Mouse (Mus musculus): ENCODE results near the gene 9130019O22Rik. TPM values are rescaled to one million over a fixed set of nuclear protein-coding genes. Genes with fewer than 3 reads are reported as not detected.
"Not testable (repeated sequence)": the region's sequence is repeated elsewhere in the genome, so short reads cannot be mapped to it uniquely, and the experiment has no call there.

9130019O22Rik gene
- polyA plus RNA-seq, 1 experiment from 2014 or later = 4.9 TPM

GRCm38 (mm10) chr7:127357871-127358270 lies 29.1 kb downstream of the 9130019O22Rik start:
- in situ Hi-C loops (cut with MboI; ENCODE audit: low pct_unique_long_range_greater_than_20kb) = no loop called here
- DNase-seq (ENCODE audit: low read depth, low spot score) (no peak), ATAC-seq (no peak)
- POLR2A ChIA-PET = interaction anchor here (0.6 kb wide), 2 partner anchors 9 to 152 kb away, joined by 3 to 4 read pairs; no protein-coding TSS in a partner anchor
- peaks cover 27% of the 10 kb centered on the region for H3K27me3 ChIP-seq
- no peak for TF ChIP-seq CTCF (IDR thresholded peaks at IDR 0.05)
- CTCF ChIA-PET = no interaction called here

- DNase-seq (ENCODE audit: low read depth, low spot score) (no peak), ATAC-seq (no peak)
- CTCF ChIA-PET = no interaction called here
- H3K27me3 ChIP-seq = peaks cover 27% of the 10 kb centered on the region
- in situ Hi-C loops (cut with MboI; ENCODE audit: low pct_unique_long_range_greater_than_20kb) = no loop called here
- POLR2A ChIA-PET = no interaction called here
- no peak for TF ChIP-seq CTCF (IDR thresholded peaks at IDR 0.05)
Observed at GRCm38 (mm10) chr7:127355796-127356195, 31.2 kb downstream of the 9130019O22Rik start.

- in situ Hi-C loops (cut with MboI; ENCODE audit: low pct_unique_long_range_greater_than_20kb) = no loop called here
- CTCF ChIA-PET = no interaction called here
- ATAC-seq = no peak
Observed at GRCm38 (mm10) chr7:127351230-127352004, 35.5 kb downstream of the 9130019O22Rik start.

DNA sequence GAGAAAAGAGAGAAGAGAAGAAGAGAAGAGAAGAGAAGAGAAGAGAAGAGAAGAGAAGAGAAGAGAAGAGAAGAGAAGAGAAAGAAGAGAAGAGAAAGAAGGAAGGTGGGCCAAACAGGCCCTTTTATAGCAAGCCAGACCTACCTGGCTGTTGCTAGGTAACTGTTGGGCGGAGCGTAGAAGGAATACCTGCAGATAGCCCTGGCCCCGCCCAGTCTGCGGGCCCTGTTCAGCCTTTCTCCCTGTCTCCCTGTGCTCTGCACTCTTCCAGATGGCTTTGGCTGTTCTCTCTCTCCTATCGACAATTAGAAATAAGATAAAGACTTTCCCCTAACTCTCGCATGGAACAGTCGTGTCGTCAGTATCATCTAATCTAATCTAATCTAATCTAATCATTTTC lies 40.3 kb downstream of the 9130019O22Rik start:
- DNase-seq (ENCODE audit: low read depth, low spot score) (no peak), ATAC-seq (no peak)
- no peak for TF ChIP-seq CTCF (IDR thresholded peaks at IDR 0.05)
- ChIA-PET POLR2A (no interaction called here), CTCF (no interaction called here)
- in situ Hi-C loops (cut with MboI; ENCODE audit: low pct_unique_long_range_greater_than_20kb) = no loop called here
- no peaks in the 10 kb centered on the region for H3K27me3 ChIP-seq

More at GRCm38 (mm10) chr7:127351230-127352004, 35.5 kb downstream of the 9130019O22Rik start:
- peaks cover 16% of the 10 kb centered on the region for H3K27me3 ChIP-seq
- POLR2A ChIA-PET = no interaction called here
- no peak for TF ChIP-seq CTCF (IDR thresholded peaks at IDR 0.05)
- no peak for DNase-seq (ENCODE audit: low read depth, low spot score)

DNA sequence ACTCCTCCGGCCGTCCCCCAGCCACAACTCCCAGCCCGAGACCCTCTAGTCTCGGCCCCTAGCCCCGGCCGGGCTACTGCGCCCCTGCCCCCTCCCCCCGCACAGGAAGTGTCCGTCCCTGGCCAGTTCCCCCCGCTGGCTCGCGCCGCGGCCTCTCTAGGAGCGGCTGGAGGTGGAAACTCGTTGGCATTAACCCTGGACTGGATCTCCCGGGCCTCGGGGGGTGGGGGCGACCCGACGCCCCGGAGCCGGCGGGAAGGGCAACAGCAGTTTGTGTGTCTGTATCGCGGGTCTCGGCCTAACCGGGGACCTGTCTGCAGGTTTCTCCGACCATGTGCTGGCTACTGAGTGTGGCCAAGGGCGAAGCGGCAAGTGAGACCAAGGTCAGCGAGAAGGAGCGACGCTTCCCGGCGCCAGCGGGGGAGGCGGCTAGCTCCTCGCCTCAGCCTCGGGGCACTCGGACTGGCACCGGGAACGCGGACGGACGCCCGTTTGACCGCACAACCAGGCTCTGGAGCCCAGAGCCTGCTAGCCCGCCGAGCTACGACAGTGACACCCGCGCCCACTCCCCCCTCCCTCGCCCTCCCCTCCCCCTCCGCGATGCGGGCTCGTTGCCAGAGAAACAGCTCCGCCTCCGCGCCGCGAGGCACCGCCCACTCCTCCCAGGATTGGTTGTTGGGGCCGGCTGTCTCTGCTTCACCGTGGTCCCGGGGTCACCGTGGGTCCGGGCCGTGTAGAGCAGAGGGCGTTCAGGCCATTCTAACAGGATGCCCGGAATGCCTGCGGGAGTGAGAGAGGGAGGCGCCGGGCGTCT lies 41.2 kb downstream of the 9130019O22Rik start, which contains the start of gene Zfp768:
Gene Zfp768 (minus strand): TSS at position 78 of the 814 bp plus-strand sequence.
- ChIA-PET CTCF (no interaction called here), POLR2A (interaction anchor here (0.5 to 1.1 kb wide), 3 partner anchors 28 to 166 kb away, joined by 3 read pairs; partner anchors contain the start of gene Srcap)
- peak; percentile 60 for DNase-seq (ENCODE audit: low read depth, low spot score)
- no peaks in the 10 kb centered on the region for H3K27me3 ChIP-seq
- TF ChIP-seq CTCF (IDR thresholded peaks at IDR 0.05) = no peak
- in situ Hi-C loops (cut with MboI; ENCODE audit: low pct_unique_long_range_greater_than_20kb) = no loop called here
- ATAC-seq = peak; percentile 76

DNA sequence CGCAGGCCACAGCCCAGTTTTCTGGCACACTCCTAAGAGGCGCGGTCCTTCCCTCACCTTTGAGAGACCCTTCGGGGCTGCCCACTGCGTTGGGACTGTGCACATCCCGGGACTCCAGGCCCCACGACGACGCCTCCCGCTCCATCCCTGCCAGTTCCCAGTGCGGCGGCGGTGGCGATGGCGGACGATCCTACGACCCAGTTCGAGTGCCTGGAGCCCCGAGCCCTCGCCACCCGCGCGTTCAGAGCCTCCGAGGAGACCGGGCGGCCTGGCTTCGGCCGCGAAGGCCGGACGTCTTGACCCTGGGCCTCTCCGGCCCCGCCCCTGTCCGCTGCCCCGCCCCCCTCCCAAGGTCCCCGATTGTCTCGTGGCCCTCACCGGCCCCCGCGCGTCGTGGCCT lies 41.9 kb downstream of the 9130019O22Rik start:
- no peak for TF ChIP-seq CTCF (IDR thresholded peaks at IDR 0.05)
- no peaks in the 10 kb centered on the region for H3K27me3 ChIP-seq
- in situ Hi-C loops (cut with MboI; ENCODE audit: low pct_unique_long_range_greater_than_20kb) = no loop called here
- peak; percentile 49 for ATAC-seq
- DNase-seq (ENCODE audit: low read depth, low spot score) = no peak
- POLR2A ChIA-PET = interaction anchor here (0.7 to 1.1 kb wide), 2 partner anchors 133 to 166 kb away, joined by 3 read pairs; partner anchors contain the start of gene Srcap
- CTCF ChIA-PET = no interaction called here

- no peak for TF ChIP-seq CTCF (IDR thresholded peaks at IDR 0.05)
- in situ Hi-C loops (cut with MboI; ENCODE audit: low pct_unique_long_range_greater_than_20kb) = no loop called here
- no peaks in the 10 kb centered on the region for H3K27me3 ChIP-seq
- POLR2A ChIA-PET = interaction anchor here (1.1 kb wide), 1 partner anchor 132 kb away, joined by 3 read pairs; no protein-coding TSS in a partner anchor
- ATAC-seq (no peak), DNase-seq (ENCODE audit: low read depth, low spot score) (no peak)
- CTCF ChIA-PET = no interaction called here
Observed at GRCm38 (mm10) chr7:127344371-127344770, 42.6 kb downstream of the 9130019O22Rik start.

GRCm38 (mm10) chr7:127343351-127344019 lies 43.5 kb downstream of the 9130019O22Rik start:
- in situ Hi-C loops (cut with MboI; ENCODE audit: low pct_unique_long_range_greater_than_20kb) = no loop called here
- no peak for TF ChIP-seq CTCF (IDR thresholded peaks at IDR 0.05)
- ChIA-PET POLR2A (interaction anchor here (1.1 kb wide), 1 partner anchor 133 kb away, joined by 3 read pairs; no protein-coding TSS in a partner anchor), CTCF (no interaction called here)
- DNase-seq (ENCODE audit: low read depth, low spot score) (no peak), ATAC-seq (no peak)
- H3K27me3 ChIP-seq = no peaks in the 10 kb centered on the region

DNA sequence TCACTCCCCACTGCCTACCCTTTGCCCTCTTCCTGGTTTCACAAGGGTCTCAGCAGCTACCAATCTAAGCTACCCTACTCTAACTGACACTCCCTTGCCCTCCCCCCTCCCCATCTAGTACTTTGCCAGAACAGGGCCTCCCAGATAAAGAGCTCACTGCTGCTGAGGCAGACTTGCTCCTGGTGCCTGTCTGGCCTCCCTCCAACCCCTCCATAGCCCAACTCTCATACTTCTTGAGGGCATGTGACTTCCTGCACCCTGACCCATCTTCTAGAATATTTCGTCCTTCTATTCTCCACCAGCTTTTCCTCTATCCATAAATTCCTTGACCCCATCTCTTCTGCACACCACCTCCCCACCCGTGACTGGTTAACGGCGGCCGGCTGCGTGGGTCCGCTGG lies 44.1 kb downstream of the 9130019O22Rik start:
- no peaks in the 10 kb centered on the region for H3K27me3 ChIP-seq
- CTCF ChIA-PET = interaction anchor here (0.6 to 0.8 kb wide), 2 partner anchors 27 to 31 kb away, joined by 3 read pairs; no protein-coding TSS in a partner anchor
- in situ Hi-C loops (cut with MboI; ENCODE audit: low pct_unique_long_range_greater_than_20kb) = no loop called here
- POLR2A ChIA-PET = interaction anchor here (1.1 kb wide), 1 partner anchor 134 kb away, joined by 3 read pairs; no protein-coding TSS in a partner anchor
- no peak for DNase-seq (ENCODE audit: low read depth, low spot score)
- ATAC-seq = no peak
- TF ChIP-seq CTCF (IDR thresholded peaks at IDR 0.05) = no peak

GRCm38 (mm10) chr7:127342332-127342731 lies 44.6 kb downstream of the 9130019O22Rik start:
- no peaks in the 10 kb centered on the region for H3K27me3 ChIP-seq
- no peak for ATAC-seq
- TF ChIP-seq CTCF (IDR thresholded peaks at IDR 0.05) = no peak
- in situ Hi-C loops (cut with MboI; ENCODE audit: low pct_unique_long_range_greater_than_20kb) = no loop called here
- no peak for DNase-seq (ENCODE audit: low read depth, low spot score)
- ChIA-PET POLR2A (no interaction called here), CTCF (interaction anchor here (0.6 to 0.8 kb wide), 2 partner anchors 27 to 30 kb away, joined by 3 read pairs; no protein-coding TSS in a partner anchor)

DNA sequence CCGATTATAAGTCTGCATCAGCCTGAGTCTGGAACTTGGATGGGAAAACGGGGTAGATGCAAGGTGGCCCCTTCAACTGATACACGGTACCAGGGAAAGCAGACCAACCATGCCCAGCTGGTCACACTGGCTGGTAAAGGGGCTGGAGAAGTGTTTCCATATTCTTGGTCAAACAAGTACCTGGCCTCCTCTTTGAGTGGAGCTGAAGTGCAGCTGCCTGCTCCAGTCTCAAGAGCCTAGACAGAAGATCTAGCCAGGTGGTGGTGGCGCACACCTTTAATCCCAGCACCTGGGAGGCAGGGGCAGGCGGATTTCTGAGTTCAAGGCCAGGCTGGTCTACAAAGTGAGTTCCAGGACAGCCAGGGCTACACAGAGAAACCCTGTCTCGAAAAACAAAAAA lies 45.1 kb downstream of the 9130019O22Rik start:
- ATAC-seq; in situ Hi-C loops (cut with MboI; ENCODE audit: low pct_unique_long_range_greater_than_20kb): not testable (repeated sequence)
- CTCF ChIA-PET = interaction anchor here (1.3 to 2.6 kb wide), 2 partner anchors 14 to 33 kb away, joined by 3 to 8 read pairs; no protein-coding TSS in a partner anchor

More for the DNA sequence above, 45.1 kb downstream of the 9130019O22Rik start:
- POLR2A ChIA-PET; H3K27me3 ChIP-seq; DNase-seq (ENCODE audit: low read depth, low spot score): not testable (repeated sequence)

All from Patski (cell line).